Mouse (Mus musculus) heart, embryonic 10.5 days (tissue): ENCODE results near the gene Notch1. TPM values are rescaled to one million over a fixed set of nuclear protein-coding genes. Genes with fewer than 3 reads are reported as not detected.

ENCODE experiments used
- DNase-seq: peaks from one replicate; pipeline ENCODE4 v3.0.0-alpha.2; 2017; ENCODE audit warnings: low spot score
- H3K27ac ChIP-seq: fragments of 300-500 bp; sonication (generic); 2 replicates; pipeline ENCODE4 v1.5.1; 2016; ENCODE audit warnings: mild to moderate bottlenecking
- H3K27me3 ChIP-seq: fragments of 300-500 bp; sonication (generic); 2 replicates; pipeline ENCODE4 v1.6.1; 2016; ENCODE audit warnings: mild to moderate bottlenecking; ENCODE audit not compliant: poor library complexity, insufficient read depth, severe bottlenecking
- H3K36me3 ChIP-seq: fragments of 300-500 bp; sonication (generic); 2 replicates; pipeline ENCODE4 v1.6.1; 2016; ENCODE audit warnings: mild to moderate bottlenecking, moderate library complexity
- H3K4me1 ChIP-seq: fragments of 300-500 bp; sonication (generic); 2 replicates; pipeline ENCODE4 v1.6.1; 2016; ENCODE audit warnings: mild to moderate bottlenecking
- H3K4me3 ChIP-seq: fragments of 300-500 bp; sonication (generic); 2 replicates; pipeline ENCODE4 v1.5.1; 2016; ENCODE audit warnings: mild to moderate bottlenecking, moderate library complexity
- H3K9me3 ChIP-seq: fragments of 300-500 bp; sonication (generic); 2 replicates; pipeline ENCODE4 v1.6.1; 2016; ENCODE audit warnings: mild to moderate bottlenecking, moderate library complexity
- WGBS: fragments of 180-500 bp; shearing (Covaris S2); methylation state at CpG from one replicate; pipeline ENCODE4 v1.1.7; 2016; 5-methylcytosine and 5-hydroxymethylcytosine counted together
- polyA plus RNA-seq: library from polyadenylated mRNA; unstranded; fragments of >200 nt; fragmentation: Nextera tagmentation; extraction: Ambion mirVana; gene quantifications from 2 replicates; pipeline ENCODE4 v1.2.1, GENCODE M21; 2016

Notch1 gene
- polyA plus RNA-seq, 1 experiment from 2014 or later: 13.2 TPM

GRCm38 (mm10) chr2:26544265-26544664, 27.8 kb upstream of the Notch1 start:
- Histone ChIP-seq H3K27me3 (no peaks in the 10 kb centered on the region; the same call in none of the 2 replicates), H3K4me3 (no peak overlapping the region), H3K4me1 (peaks cover 38% of the 10 kb centered on the region), H3K27ac (peak overlapping the region; percentile 13; the same call in 1 of the 2 replicates), H3K36me3 (no peaks in the 10 kb centered on the region), H3K9me3 (no peaks in the 10 kb centered on the region)
- DNase-seq: no peak
- 50% methylated on average over 3 of the region's 3 CpGs for WGBS

- Histone ChIP-seq H3K27ac (0 out of 2 replicates have a peak overlapping the region, but pooled peaks have one; percentile 13), H3K36me3 (no peaks in the 10 kb centered on the region), H3K4me1 (peaks cover 41% of the 10 kb centered on the region), H3K9me3 (no peaks in the 10 kb centered on the region), H3K4me3 (no peak overlapping the region), H3K27me3 (no peaks in the 10 kb centered on the region; the same call in none of the 2 replicates)
- WGBS: 67% methylated on average over 8 of the region's 8 CpGs
- DNase-seq: no peak
Measured at GRCm38 (mm10) chr2:26543768-26544167, 27.3 kb upstream of the Notch1 start.

DNA sequence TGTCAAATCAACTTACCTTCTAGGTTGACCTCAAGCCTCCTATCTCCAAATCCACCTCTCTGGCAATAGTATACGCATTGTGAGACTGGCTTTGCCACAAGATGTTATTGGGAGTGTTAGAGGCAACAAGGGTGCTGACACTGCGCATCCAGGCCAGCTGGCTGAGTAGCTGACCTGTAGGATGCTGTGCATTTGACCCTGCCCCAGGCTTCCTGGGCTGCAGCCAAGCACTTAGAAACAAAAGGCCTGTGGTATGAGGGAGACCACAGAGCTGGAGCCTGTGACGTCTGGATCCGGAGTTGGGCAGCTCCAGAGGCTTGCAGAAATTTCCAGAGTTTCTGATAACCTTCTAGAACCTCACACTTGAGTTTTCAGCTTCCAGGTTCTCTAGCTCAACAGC, 26.7 kb upstream of the Notch1 start:
- Histone ChIP-seq H3K9me3 (no peaks in the 10 kb centered on the region), H3K4me3 (no peak overlapping the region), H3K36me3 (no peaks in the 10 kb centered on the region), H3K27me3 (no peaks in the 10 kb centered on the region; the same call in none of the 2 replicates), H3K27ac (peak overlapping the region; percentile 24; the same call in 1 of the 2 replicates), H3K4me1 (peaks cover 47% of the 10 kb centered on the region)
- no peak for DNase-seq
- 65% methylated on average over 4 of the region's 4 CpGs for WGBS

GRCm38 (mm10) chr2:26541258-26541910, 24.9 kb upstream of the Notch1 start:
- Histone ChIP-seq H3K27me3 (no peaks in the 10 kb centered on the region; the same call in none of the 2 replicates), H3K36me3 (no peaks in the 10 kb centered on the region), H3K27ac (peak overlapping the region; percentile 10; the same call in 1 of the 2 replicates), H3K4me1 (peaks cover 40% of the 10 kb centered on the region), H3K9me3 (no peaks in the 10 kb centered on the region), H3K4me3 (no peak overlapping the region)
- WGBS: 44% methylated on average over 9 of the region's 9 CpGs
- DNase-seq: no peak

- H3K27ac ChIP-seq: peak overlapping the region; percentile 42; the same call in 1 of the 2 replicates
- no peaks in the 10 kb centered on the region for H3K9me3 ChIP-seq
- peaks cover 46% of the 10 kb centered on the region for H3K4me1 ChIP-seq
- no peak for DNase-seq
- H3K4me3 ChIP-seq: no peak overlapping the region
- no peaks in the 10 kb centered on the region for H3K36me3 ChIP-seq
- no peaks in the 10 kb centered on the region; the same call in none of the 2 replicates for H3K27me3 ChIP-seq
- 48% methylated on average over 7 of the region's 7 CpGs for WGBS
Measured at GRCm38 (mm10) chr2:26540721-26541120, 24.3 kb upstream of the Notch1 start.

DNA sequence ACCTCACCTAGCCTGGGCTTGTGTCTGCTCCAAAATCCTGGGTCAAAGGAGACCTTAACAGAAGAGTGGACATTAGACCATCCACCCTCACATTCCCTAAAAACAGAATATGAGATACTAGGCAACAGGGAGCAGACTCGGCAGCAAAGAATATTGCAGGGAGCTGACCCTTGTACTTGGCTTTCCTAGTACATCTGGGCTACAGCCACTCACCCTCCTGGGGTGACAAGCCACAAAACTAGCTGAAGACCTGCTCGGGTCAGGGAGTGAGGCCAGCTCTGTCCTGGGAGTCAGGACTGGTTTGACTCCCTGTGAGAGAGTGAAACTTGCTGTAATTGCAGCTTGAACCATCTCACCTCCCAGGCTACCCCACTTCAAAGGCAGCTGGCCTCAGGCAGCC, 23.1 kb upstream of the Notch1 start:
- H3K4me1 ChIP-seq: peaks cover 54% of the 10 kb centered on the region

DNA sequence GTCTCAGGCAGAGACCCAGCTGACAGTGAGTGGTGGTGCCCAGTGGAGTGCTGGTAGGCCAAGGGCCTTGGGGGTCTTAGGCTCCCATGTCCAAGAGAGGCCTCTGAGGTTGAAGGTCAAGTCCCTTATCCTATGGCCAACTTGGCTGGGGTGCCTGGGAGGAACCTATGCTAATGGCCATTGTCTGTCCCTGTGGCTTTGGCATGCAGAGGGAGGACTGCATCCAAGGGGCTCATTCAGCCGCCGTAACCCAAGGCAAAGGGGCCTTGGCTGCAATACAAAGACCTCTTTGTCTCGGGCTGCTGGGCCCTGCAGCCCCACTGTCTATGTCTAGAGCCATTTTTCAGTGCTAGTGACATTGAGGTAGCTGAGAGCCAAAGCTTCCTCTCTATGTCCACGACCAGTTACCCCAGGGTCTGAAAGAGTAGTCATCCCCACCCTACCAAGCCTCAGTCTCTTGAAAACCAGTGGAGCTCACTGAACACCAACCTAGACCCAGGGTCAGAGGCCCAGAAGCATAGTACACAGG, 19.1 kb upstream of the Notch1 start:
- 77% methylated on average over 4 of the region's 4 CpGs for WGBS
- H3K27ac ChIP-seq: peak overlapping the region; percentile 13; the same call in 1 of the 2 replicates
- no peak for DNase-seq

More for the DNA sequence above, 23.1 kb upstream of the Notch1 start:
- Histone ChIP-seq H3K9me3 (no peaks in the 10 kb centered on the region), H3K36me3 (no peaks in the 10 kb centered on the region), H3K27me3 (no peaks in the 10 kb centered on the region; the same call in none of the 2 replicates), H3K27ac (no peak overlapping the region), H3K4me3 (no peak overlapping the region)
- DNase-seq: no peak
- 49% methylated on average over 2 of the region's 2 CpGs for WGBS

DNA sequence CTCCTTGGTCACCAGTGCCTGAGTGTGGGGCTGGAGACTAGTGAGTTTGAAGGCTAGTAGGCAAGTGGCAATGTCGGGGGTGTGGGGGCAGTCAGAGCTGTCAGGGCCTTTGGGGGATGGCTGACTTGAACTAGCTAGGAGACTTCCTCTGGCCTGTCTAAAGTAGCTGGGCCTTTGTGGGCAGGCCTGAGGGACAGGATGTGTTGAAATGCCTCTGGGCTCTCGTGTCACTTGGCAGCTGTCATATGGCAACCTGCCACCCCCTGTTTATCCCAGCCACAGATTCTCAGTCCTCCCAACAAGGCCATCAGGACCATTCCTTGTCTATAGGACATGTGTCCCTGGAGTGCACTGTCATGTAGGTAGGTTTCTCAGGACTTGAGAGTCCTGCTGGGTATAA, 18.2 kb upstream of the Notch1 start:
- H3K27ac ChIP-seq: peak overlapping the region; percentile 30; the same call in 1 of the 2 replicates
- no peak overlapping the region for H3K4me3 ChIP-seq
- no peaks in the 10 kb centered on the region; the same call in none of the 2 replicates for H3K27me3 ChIP-seq
- peaks cover 32% of the 10 kb centered on the region for H3K4me1 ChIP-seq
- 53% methylated on average over 2 of the region's 2 CpGs for WGBS
- no peaks in the 10 kb centered on the region for H3K9me3 ChIP-seq
- no peaks in the 10 kb centered on the region for H3K36me3 ChIP-seq
- no peak for DNase-seq

More for the DNA sequence above, 19.1 kb upstream of the Notch1 start:
- H3K27me3 ChIP-seq: no peaks in the 10 kb centered on the region; the same call in none of the 2 replicates
- H3K4me1 ChIP-seq: peaks cover 34% of the 10 kb centered on the region
- no peaks in the 10 kb centered on the region for H3K36me3 ChIP-seq
- no peak overlapping the region for H3K4me3 ChIP-seq
- H3K9me3 ChIP-seq: no peaks in the 10 kb centered on the region

- 66% methylated on average over 3 of the region's 3 CpGs for WGBS
- H3K36me3 ChIP-seq: no peaks in the 10 kb centered on the region
- H3K27me3 ChIP-seq: no peaks in the 10 kb centered on the region; the same call in 1 of the 2 replicates
- no peak for DNase-seq
- H3K4me3 ChIP-seq: no peak overlapping the region
- no peaks in the 10 kb centered on the region for H3K9me3 ChIP-seq
- H3K27ac ChIP-seq: peak overlapping the region; percentile 30; the same call in 1 of the 2 replicates
- peaks cover 32% of the 10 kb centered on the region for H3K4me1 ChIP-seq
Measured at GRCm38 (mm10) chr2:26534161-26534560, 17.7 kb upstream of the Notch1 start.

- no peaks in the 10 kb centered on the region for H3K36me3 ChIP-seq
- no peak overlapping the region for H3K4me3 ChIP-seq
- no peaks in the 10 kb centered on the region for H3K9me3 ChIP-seq
- 51% methylated on average over 5 of the region's 5 CpGs for WGBS
- no peaks in the 10 kb centered on the region; the same call in 1 of the 2 replicates for H3K27me3 ChIP-seq
- peaks cover 25% of the 10 kb centered on the region for H3K4me1 ChIP-seq
- H3K27ac ChIP-seq: no peak overlapping the region
- DNase-seq: no peak
Measured at GRCm38 (mm10) chr2:26533249-26533648, 16.8 kb upstream of the Notch1 start.

DNA sequence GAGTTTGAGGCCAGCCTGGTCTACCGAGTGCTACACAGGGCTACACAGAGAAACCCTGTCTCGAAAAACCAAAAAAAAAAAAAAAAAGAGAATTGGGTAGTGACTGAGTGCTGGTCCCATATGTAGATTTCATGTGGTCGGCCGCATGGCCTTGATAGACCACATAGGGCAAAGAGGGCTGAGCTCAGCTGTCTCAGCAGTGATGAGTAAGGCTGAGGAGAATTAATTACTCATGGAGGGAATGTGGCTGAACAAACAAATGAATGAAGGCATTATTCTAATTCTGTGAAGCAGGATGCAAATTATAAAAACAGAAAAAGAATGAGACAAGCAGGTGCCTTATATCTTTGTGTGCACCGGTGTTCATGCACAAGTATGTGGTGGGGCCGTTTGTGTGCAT, 15.4 kb upstream of the Notch1 start:
- H3K4me1 ChIP-seq: peaks cover 27% of the 10 kb centered on the region
- no peak overlapping the region for H3K4me3 ChIP-seq
- H3K27me3 ChIP-seq: no peaks in the 10 kb centered on the region; the same call in 1 of the 2 replicates
- no peaks in the 10 kb centered on the region for H3K36me3 ChIP-seq
- DNase-seq: no peak
- no peaks in the 10 kb centered on the region for H3K9me3 ChIP-seq
- H3K27ac ChIP-seq: no peak overlapping the region
- WGBS: 87% methylated on average over 6 of the region's 6 CpGs

DNA sequence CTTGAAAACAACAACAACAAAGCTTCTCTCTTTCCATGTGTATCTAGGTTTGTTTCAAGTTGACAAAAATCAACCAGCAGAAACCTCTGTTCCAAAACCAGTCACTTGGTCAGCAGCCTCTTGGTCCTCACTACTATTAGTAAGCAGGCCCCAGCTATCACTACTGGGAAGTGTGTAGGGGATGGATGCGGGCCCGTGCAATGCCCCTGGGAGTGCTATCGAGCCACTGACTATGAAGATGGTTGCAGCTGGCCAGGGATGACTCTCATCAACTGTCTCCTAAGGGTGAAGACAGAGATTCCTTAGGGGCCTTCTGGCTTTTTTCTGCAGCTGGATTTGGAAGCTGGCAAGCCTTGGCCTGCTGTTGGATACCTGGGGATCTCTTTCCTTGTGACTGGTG, 13.4 kb upstream of the Notch1 start:
- 54% methylated on average over 3 of the region's 3 CpGs for WGBS
- DNase-seq: no peak
- Histone ChIP-seq H3K27me3 (no peaks in the 10 kb centered on the region), H3K36me3 (no peaks in the 10 kb centered on the region), H3K4me3 (no peak overlapping the region), H3K4me1 (peaks cover 31% of the 10 kb centered on the region), H3K27ac (no peak overlapping the region), H3K9me3 (no peaks in the 10 kb centered on the region)

DNA sequence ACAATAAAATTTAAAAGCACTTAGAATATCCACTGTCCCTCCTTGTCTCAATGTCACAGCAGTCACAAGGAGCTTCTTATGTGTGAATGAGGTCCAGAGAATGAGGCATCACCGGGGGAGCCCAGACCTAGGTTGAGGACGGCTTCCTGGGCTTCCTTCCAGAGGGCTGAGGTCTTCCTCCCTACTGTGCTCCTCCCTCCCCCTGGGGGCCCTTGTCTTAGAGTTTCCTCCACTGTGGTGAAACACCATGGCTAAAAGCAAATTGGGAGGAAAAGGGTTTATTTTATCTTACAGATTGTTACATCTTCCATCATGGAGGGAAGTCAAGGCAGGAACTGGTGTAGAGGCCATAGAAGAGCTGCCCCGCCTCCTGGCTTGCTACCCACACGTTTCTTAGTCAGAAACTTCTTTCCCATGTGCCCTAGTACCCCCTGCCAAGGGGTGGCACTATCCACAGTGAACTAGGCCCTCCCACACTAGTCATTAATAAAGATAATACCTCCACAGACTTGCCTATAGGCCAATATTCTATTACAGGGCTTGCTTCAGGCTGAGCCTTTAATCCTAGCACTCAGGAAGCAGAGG, 12.8 kb upstream of the Notch1 start:
- Histone ChIP-seq H3K36me3 (no peaks in the 10 kb centered on the region), H3K9me3 (no peaks in the 10 kb centered on the region), H3K27ac (no peak overlapping the region), H3K4me1 (peaks cover 31% of the 10 kb centered on the region), H3K27me3 (no peaks in the 10 kb centered on the region), H3K4me3 (no peak overlapping the region)
- 66% methylated on average over 4 of the region's 4 CpGs for WGBS
- no peak for DNase-seq
